Mouse (Mus musculus): ENCODE results near the gene Ksr2. TPM values are rescaled to one million over a fixed set of nuclear protein-coding genes. Genes with fewer than 3 reads are reported as not detected.

Gene Ksr2
- total RNA-seq, 2 experiments from 2014 or later, result 3.6 to 5.1 TPM

DNA sequence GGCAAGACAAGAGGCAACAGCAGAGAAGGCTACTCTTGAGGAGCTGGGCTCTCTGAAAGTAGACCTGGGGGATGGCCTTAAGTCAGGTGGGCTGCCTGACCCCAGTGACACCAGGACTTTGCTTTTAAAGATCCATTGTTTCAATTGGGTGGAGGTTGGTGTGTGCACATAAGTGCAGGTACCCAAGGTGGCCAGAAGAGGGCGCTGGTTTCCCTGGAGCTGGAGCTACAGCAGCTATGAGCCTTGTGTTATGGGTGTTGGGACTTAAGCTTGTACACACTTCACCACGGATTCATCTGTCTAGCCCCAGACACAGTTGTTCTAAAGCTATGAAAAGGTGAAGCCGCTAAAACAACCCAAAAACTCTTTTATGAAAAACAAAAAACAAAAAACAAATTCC lies 279.8 kb downstream of the Ksr2 start:
- DNase-seq, result no peak

DNA sequence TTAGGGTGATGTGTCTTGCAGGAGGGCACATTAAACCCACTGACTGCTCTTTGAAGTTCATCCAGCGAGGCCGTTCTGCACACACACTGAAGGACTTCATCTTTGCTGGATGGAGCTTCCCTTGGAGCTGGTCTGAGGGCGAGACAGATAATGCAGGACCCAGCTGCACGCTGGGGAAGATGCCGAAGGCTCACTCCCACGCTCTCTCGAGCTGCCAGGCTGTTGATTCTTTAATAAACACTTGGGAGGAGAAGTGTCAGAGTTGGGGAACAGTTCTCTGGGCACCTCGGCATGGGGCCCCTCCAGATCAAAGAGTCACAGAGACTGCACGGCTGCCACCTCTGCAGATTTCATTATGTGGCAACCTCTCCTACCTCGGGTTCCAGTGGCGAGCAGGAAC lies 280.8 kb downstream of the Ksr2 start:
- DNase-seq, result no peak

DNA sequence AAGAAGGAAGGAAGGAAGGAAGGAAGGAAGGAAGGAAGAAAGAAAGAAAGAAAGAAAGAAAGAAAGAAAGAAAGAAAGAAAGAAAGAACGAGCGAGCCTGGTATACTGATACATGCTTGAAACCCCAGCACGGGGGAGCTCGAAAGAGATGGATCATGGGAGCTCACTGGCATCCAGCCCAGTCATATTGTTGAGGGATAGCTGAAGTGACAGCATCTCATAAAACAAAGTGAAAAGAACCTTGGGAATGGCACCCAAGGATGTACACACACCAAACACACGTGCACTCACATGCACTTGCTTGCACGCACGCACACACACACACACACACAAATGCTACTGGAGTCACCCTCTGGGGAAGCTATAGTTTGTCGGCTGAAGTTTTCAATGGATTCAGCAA lies 282.6 kb downstream of the Ksr2 start:
- DNase-seq, result peak; percentile 71

DNA sequence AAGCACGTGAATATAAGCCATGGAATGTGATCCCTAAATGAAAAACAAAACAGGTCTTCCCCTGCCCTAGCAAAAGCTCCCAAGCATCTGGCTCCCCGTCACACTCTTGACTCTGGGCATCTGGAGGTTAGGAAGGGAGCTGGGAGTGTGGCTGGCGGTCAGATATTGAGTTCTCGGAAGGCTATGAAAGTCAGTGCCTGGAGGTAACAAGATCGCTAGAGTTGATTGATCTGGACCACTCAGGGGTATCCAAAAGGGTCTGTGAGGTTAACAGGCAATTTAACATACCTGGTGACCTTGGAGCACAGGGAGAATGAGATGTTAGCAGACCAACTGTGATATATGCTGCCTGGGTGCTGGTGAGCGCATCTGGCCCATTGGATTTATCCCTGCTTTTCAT lies 283.8 kb downstream of the Ksr2 start:
- no peak for DNase-seq

DNA sequence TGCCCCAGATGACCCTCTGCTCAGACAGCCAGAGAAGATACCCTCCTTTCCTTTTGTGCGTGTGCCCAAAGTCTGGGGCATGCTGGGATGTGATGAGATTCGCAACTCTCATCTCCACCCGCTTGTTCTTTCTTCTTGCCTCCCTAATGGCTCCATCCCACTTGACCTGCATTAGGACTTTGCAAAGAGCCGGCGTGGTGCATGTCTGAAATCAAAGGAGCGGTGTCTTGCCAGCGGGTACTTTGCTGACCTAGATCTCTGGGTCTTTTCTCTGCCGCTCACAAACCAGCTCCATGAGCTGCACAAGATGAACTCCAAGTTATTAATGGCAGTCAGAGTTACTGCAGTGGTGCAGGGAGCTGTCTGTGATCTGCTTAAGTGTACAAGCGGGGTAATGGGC lies 290.6 kb downstream of the Ksr2 start:
- DNase-seq, result no peak

DNA sequence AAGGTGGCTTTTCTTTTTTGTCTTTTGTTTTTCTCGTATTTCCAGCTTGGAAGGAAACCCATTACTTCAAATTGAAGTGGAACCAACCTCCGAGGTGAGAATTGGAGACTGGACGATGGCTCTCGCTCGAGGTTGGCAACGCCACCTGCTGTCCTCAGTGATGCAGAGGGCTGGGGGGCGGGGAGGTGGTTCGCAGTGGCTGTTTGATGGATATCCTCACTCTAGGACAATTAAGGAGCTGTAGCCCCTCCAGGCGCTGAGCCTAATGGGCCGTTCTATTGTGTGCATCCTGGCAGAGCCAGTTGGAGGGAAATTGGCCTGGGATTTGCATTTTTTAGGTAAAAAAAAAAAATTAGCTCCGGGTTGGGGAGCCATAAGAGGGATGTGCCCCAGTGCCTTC lies 292.8 kb downstream of the Ksr2 start:
- no peak for DNase-seq

DNA sequence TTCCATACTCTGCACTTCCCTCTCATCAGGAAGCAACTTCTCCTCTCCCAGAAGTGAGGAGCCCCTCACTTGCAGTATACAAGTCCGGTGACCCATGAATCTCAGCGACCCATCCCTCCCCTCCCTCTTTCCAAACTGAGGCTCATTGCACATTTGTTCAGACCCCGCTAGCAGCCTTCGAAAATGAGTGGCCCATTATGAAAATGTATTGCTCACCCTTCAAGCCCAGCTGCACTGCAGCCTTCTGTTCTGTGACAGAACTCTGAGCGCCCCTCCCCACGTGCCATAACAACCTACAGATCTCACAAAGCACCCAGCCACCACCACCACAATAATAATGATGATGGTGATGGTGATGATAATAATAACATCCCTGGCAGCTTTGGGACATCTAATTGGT lies 295.5 kb downstream of the Ksr2 start:
- DNase-seq, result no peak

DNA sequence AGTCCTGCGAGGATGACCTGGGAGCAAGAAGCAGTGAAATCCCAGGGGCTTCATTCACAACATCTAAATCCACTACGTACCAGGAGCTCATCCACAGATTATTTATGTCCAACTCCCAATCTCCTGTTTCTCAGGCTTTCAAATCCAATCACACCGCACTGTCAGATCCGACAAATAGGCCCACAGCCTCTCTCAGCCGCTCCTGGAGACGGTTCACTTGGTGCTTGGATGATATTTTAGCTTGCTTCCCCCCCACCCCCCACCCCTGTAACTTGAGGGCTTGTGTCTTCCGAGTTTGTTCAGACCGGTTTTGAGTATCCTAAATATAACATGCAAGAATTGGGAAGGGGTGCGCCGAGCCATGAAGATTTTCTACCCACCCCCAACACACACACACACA lies 297.8 kb downstream of the Ksr2 start:
- no peak for DNase-seq

DNA sequence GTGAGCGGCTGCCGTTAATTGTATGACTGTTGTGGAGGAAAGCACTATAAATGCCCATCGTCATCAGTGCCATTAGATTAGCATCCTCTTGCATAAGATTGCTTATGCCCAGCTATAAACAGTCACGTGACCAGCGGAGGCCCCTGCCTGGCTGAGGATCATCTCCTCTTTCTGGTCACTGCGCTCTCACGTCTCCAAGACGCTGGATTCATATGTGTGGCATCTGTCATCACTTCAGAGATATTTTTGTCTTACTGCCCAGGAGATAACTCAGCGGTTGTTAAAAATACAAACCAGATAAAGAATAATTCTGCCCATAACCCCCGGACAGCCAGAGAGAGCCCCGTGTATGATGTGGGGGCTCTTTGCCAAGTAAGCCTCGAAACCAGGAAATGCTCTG lies 298.4 kb downstream of the Ksr2 start:
- no peak for DNase-seq

DNA sequence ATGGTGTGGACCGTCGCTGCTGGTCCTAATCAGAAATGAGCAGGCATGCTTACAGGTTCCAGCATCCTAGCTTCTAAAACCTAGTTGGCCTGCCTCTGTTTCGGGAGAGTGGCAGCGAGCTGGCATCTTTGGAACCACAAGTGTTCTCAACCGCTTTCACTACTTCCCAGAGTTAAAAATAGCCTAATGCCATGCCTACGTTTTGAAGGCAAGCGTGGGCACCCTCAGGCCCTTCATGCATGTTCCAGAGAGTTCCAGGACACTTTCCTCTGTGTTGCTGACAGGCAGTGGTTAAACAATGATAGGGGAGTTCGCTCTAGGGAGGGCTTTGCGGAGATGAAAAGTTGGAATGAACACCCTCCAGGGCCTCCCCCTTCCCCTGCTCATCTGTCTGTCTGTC lies 303.3 kb downstream of the Ksr2 start:
- DNase-seq, result no peak

DNA sequence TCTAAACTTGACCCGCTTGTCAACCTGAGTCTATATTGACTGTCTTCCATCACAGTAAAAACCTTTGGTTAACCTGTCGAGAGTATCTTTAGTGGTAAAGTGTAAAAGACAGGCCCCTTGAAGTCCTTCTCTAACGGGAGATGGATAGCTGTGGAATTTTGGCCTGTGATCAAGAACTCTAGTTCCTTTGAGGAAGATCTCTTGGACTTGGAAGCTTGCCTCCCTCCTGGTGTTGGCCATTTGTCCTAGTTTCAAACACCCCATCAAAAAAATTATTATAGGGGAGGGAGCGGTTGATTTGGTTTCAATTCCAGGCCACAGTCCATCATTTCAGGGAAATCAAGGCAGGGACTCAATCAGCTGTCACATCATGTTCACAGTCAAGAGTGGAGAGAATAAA lies 309.5 kb downstream of the Ksr2 start:
- no peak for DNase-seq

DNA sequence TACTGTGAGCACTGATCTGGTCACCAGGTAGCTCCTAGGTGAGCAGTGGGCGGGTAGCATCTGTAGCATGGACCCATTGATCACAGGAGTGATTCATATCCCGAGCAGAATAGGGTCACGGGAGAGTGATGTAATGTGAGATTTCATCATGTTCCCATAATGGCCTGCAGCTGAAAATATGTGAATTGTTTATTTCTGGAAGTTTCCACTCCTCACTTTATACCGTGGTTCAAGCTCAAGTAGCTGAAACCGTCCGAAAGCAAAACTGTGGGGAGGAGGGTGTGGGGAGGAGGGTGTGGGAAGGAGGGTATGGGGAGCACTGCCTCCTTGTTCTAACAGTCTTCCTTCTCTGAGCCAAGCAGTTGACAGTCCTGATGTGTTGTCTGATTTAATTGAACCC lies 312.7 kb downstream of the Ksr2 start:
- no peak for DNase-seq

DNA sequence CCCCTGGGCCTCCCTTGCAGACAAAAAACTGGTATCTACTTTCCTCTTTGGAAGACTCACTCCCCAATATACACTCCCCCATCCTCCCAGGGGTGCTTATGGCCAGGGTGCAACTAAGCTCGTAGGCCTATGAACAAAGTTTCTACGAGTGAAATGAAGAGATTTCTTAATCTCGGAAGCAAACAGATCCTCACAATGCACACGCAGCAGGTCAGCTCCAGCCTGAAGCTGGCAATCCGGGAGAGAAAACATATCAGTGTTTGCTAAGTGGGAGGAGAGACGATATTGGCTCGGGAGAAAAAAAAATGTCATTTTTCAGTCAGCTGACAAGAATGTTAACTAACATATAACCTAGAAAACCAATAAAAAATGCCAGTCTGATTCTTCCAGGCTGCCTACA lies 313.3 kb downstream of the Ksr2 start:
- DNase-seq, result no peak

DNA sequence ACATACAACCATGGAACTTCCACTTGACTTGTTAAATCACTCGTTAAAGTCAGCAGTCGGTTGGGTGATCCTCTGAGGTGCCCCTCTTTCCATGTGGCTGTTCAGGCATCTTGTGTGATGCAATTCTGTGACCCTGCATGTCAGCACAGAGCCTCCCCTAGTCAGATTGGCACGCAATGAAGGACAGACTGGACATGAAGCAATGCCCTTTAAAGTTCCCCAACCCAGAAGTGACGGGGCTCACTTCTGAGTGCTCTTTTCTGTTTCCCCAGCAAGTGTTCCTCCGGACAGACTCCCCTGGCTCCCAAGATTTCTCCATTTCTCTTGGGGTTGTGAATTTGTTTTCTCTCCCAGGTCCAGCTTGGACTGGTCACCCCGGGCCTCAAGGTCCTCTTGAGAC lies 317.5 kb downstream of the Ksr2 start:
- peak; percentile 49 for DNase-seq

DNA sequence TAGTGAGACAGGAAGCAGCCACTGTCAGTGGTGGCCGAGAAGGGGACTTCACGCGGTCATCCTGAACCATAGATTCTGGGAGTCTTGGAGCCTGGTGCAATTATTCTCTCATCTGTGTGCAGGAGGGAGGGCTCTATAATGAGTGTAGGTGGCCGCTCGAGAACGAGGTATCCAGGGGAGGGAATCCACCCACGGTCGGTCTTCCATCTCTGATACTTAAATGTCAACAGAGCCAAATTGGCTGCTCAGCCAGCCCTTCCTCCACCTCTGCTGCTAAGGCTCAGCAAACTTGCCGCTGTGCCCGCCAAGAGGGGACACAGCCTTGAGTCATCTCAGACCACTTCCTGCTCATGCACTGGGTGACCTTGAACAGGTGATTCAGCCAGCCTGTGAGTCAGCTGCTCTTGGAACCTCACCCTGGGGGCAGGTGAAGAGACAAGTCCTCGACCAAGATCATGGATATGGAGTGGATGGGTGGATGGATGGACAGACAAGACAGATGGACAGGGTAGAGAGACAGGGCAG lies 330.9 kb downstream of the Ksr2 start:
- DNase-seq, result peak; percentile 10

DNA sequence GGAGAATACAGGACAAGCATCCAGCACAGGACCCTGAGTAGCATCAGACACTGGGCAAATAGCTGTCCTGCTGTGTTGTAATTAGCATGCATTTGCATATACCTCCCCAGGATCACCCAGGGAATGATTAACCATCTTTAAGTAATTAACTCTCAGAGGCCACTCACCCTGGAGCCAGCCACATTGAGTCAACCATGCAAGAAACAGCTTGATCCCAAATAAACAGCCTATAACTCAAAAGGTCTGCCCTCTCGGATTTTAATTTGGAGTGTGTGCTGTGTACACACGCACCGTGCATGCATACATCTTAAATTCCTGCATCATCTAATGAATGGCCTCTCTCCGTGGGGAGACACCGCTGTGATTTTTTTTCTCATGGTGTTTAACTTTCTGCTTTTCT lies 335.6 kb downstream of the Ksr2 start:
- no peak for DNase-seq

DNA sequence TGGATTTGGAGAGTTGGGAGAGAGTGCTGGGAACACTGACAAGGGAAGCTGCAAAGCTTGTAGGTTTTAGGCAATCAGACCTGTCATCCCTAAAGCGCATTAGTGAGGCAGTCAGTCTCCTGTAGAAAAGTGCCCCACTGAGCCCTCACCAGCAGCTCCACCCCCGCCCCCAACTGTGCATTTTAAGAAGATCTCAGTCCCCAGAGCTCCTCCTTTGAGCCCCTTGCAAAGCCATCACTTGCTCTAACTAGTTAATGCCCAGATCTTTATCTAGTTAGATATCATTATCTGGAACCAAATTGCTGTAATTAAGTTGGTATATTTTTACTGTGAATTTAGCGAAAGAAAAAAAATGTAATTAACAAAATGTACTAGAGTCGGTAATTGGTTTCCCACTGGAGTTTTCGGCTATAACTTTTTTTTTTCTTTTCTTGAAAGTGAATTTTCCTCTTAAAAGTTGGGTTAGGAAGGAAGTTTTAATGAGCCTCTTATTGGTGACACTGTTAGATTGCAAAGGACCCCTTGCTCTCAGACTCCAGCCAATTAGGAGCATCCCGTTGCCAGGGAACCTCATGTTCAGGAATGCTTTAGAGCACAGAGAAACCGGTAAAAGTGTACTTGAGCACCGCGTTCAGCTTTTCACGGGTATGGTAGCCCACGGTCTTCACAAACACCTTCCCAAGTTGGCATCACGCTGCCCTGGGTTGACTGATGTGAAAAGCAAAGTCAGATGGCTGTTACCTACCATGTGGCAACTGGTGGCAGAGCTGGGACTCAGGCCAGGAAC lies 344.1 kb downstream of the Ksr2 start:
- no peak for DNase-seq

DNA sequence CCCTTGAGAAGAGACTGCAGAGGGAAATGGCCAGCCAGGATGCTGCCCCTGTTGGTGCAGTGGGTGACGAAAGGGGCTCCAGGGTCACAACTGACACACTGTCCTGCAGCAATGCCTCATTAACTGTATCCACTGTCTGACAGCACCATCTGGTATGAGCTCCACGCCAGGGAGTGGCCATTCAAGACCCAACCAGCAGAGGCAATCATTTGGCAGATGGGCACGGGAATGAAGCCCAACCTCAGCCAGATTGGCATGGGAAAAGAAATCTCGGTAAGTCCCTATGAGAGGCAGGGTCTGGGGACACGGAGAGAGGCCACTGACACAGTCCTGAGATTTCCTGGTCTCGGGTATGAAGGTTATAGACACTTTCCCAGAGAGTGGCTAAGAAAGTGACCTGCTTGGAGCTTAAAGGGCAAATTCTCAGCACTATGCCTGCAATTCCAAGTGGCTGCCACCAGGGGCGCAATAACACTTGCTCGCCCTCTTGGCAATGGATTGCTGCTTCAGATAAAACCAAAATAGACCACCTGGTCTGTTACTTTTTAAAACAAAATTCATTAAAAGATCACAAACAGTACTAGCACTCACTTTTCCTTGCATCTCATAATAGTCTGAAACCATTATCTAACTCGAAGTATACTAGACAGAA lies 347.5 kb downstream of the Ksr2 start:
- DNase-seq, result no peak

DNA sequence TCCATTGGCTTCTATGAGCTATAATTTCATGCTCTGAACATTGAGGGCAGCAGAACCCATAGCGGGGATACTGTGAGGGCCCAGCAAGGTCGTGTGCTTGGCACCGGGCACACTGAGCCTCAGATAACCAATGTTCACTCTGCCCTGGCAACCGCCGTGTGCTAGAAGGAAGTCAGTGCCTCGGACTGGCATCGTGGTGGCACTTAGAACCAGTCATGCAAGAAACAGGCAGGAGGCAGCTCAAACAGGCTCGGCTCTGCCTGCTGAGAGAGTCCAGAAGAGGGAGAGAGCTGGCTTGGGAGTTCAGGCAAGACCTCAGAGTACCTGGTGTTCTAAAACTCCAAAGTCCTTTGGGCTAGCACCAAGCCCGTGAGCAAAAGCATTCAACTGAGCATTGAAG lies 350.7 kb downstream of the Ksr2 start:
- DNase-seq, result no peak

DNA sequence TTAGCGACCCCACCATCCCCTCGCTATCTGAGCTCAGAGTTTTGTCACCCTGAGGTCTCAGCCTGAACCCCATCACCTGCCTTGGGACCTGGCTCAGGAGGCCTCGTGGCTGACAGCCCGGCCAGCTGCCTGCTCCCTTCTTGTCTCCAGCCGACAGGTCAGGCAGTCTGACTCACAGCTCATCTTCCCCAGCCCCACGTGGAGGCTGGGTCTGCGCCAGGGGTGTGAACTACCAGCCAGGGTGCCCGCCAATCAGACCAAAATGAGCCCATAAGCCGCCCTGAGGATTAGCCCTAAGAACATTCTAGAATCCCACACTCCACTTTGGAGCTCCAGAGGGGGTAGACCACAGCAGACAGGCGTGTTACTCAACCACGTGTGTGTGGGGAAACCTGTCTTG lies 365.4 kb downstream of the Ksr2 start:
- DNase-seq, result peak; percentile 21

DNA sequence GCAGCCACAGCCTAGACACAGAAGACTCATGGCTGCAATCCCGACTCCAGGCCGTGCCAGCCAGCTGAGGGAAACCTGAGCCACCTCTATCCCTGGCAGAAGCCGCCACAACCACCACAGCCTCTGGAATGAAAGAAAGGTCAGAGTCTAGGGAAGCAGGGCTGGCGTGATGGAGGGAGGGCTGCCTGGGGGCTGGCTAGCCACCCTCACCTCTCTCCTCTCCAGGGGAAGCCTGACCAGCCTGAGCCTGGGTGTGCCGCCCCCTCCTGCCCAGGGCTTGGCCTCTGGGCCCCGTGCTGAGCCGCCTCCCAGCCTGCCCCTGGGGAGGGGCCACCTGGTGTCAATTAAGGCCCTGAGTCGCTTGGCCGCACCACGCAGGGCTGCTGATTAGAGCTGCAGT lies 366.9 kb downstream of the Ksr2 start, which contains the start of gene Nos1:
TSS of gene Nos1 (plus strand) at position 352 of the 400 bp plus-strand sequence.
- no peak for DNase-seq

DNA sequence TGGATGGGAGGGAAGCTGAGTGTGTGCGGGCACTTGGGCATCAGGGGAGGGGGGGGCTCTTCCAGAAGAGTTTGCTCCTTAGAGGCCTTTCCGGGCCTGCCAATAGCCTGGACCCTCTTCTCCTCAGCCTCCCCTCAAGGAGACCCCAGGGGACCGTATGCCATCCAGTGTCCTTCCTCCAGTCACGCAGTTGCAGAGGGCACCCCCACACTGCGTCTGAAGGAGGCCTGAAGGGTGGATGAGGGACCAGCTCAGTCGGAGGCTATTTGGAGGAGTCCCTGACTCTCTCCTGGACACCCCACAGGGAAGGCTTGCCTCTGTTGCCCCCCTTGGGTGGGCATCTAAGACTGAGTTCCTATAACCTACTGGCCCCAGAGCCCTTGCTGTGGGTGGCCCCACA lies 367.4 kb downstream of the Ksr2 start:
- DNase-seq, result no peak

DNA sequence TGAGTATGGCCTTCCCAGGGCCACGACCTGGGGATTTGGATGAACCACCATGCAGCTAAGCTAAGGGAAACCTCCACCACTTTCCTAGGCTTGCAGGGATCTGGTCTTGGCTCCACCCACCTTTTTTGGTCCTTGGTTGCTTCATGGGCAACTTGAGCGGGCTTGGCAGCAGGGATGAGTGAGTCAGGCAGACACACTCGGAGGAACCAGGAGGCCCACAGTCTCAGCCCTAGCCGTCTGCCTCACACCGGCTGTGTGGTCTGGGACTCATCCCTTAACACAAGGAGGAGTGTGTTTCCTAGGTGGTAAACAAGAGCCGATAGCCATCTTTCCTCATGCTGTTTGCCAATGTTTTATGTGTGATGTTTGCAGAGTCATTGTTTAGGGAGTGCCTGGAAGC lies 376.3 kb downstream of the Ksr2 start:
- DNase-seq, result peak; percentile 4

DNA sequence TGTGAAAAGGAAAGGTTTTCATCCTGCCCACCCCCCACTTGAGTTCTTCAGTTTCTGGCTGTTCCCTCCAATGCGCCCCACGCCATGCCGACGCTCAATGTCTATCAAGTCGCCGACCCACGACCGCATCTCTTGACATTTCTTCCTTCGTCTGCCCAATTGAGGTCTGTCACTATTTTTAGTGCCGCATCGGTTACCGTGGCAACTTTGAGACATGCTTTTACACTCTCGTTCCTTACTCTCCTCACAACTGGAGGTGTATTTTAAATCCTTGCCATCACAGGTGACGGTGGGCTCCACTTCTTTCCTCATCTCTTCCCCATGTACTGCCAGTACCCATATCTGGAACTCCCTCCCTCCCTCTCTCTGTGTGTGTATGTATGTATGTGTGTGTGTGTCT lies 378.1 kb downstream of the Ksr2 start:
- no peak for DNase-seq

Data from adrenal gland, postnatal 10 days (tissue).